Mouse (Mus musculus) brown adipose tissue, adult 24 weeks (tissue): ENCODE measurements around the gene Foxred1. TPM values are rescaled to one million over a fixed set of nuclear protein-coding genes. Genes with fewer than 3 reads are reported as not detected.

Experiments used
- H3K27ac ChIP-seq: fragments of 200-500 bp; replicated peaks from 2 replicates; pipeline ENCODE4 v1.5.1; 2012; ENCODE audit warnings: low read depth, mild to moderate bottlenecking, low read length
- H3K4me1 ChIP-seq: fragments of 200-500 bp; 2 replicates; pipeline ENCODE4 v1.6.1; 2012; ENCODE audit warnings: low read length, mixed read lengths; ENCODE audit not compliant: control insufficient read depth, insufficient read depth, insufficient read length
- H3K4me3 ChIP-seq: fragments of 200-500 bp; 2 replicates; pipeline ENCODE4 v1.5.1; 2012; ENCODE audit warnings: low read depth, mild to moderate bottlenecking, low read length, moderate library complexity; ENCODE audit not compliant: insufficient read depth
- polyA plus RNA-seq: library from polyadenylated mRNA; stranded (reverse); fragments of >200 nt; gene quantifications from 2 replicates; pipeline ENCODE4 v1.2.4, GENCODE M21; 2012; ENCODE audit not compliant: missing spikeins, insufficient read depth, insufficient read length

The Foxred1 gene
- 95.2 and 117 TPM in 2 replicates for polyA plus RNA-seq

DNA sequence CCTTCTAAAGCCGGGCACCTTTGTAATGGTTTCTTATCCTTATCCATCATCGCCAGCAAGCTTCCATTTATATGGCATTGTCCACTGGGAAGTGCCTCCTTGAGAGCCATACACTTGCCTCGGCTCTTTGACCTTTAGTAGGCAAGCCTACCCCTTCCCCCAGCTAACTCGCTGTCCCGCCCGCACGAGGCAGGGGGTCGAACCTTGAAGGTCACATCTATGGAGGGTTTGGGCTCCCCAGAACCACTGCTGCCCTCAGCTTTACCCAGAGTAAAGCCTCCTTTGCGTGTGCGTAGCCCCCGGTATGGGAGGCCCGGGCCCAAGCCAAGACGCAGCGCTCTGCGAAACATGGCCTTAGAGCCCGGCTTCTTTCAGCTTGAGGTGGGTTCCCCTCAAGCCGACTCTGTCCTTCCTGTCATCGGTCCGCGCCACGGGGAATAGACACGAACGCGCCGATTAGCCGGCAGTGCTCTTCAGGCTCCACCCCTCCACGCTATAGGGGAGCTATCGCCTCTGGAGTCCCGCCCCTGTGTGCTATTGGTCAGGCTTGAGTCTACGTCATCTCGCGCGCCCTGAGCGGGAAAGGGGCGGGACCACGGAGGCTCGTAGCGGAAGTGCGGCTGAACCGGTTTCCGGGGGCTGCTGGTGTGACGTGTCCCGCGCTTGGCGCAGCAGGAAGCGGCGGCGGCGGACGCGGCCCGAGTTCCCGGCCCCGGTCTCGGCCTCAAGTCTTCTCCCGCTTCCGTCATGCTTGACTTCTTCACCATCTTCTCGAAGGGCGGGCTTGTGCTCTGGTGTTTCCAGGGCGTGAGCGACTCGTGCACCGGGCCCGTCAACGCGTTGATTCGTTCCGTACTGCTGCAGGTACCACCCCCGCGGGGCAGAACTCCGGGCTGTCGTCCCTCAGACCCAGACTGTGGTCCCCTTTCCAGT lies at the start of gene Foxred1:
Gene Foxred1 (minus strand): TSS at position 514 of the 933 bp plus-strand sequence.
- peak within 1 kb of the TSS; percentile 87 for H3K4me3 ChIP-seq
- H3K4me1 ChIP-seq, result peaks cover 6% of the 10 kb centered on the region; the same call in 1 of the 2 replicates

DNA sequence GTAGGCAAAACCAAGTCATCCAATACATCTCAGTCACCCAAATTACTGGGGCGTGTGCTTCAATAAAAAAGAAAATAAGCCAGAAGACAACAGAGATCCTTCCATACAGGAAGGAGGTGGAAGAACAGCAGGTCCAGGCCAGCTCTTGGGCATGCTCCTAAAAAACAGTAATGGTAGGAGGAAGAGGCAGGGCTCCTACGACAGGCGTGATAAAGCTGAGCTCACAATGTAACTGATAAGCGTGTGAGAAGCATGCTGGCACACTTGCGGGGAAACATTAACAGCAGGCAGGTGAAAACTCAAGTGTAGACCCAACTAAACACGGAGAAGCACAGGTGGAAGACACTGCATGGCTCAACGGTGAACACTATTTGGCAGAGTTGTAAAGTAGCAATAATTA lies 46.5 kb upstream of the Foxred1 start:
- no peak overlapping the region for H3K4me3 ChIP-seq

More for the DNA sequence above, at the start of gene Foxred1:
- H3K27ac ChIP-seq, result peak within 1 kb of the TSS; percentile 96

DNA sequence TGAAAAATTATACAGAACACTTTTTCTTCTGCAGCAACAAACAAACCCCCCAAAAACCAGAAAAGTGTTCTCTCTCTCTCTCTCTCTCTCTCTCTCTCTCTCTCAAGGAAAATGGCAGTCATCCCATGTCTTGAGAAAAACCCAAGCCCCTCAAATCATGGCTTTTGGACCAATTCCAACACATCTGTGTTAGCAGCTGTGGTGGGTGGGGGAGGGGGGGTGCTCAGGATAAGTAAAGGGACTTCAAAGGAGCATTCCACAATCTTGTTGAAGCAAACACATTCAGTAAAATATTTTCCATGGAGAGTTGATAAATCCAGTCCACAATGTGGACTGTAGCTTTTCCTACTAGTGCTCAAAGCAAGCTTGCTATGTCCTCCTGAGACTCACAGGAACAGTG lies 38.6 kb upstream of the Foxred1 start:
- Histone ChIP-seq H3K4me3 (no peak overlapping the region), H3K27ac (no peak overlapping the region), H3K4me1 (no peaks in the 10 kb centered on the region)

More for the DNA sequence above, 46.5 kb upstream of the Foxred1 start:
- H3K27ac ChIP-seq, result no peak overlapping the region
- H3K4me1 ChIP-seq, result no peaks in the 10 kb centered on the region

DNA sequence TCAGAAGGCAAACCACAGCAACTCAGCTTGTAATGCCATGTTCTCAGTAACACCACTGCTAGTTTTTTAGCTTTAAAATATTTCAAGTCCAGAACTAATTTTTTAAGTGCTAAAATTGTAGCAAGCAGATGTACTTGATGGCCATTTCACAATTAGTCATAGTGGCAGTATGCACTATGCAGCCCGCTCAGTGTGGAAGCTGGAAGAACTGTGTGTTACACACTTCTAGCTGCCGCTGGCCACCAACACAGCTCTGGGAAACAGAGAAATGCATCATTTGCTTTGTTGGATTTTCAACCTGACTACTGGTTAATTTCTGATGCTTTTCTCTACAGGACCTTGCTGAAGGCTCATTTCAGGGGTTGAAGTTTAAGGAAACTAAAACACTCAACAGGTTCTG lies 36.5 kb upstream of the Foxred1 start:
- Histone ChIP-seq H3K27ac (no peak overlapping the region), H3K4me3 (no peak overlapping the region), H3K4me1 (no peaks in the 10 kb centered on the region)

- Histone ChIP-seq H3K4me1 (no peaks in the 10 kb centered on the region), H3K4me3 (no peak overlapping the region), H3K27ac (no peak overlapping the region)
Observed at GRCm38 (mm10) chr9:35239734-35240133, 28.9 kb upstream of the Foxred1 start.

GRCm38 (mm10) chr9:35238915-35239571 lies 28.2 kb upstream of the Foxred1 start:
- Histone ChIP-seq H3K4me1 (no peaks in the 10 kb centered on the region), H3K27ac (no peak overlapping the region), H3K4me3 (no peak overlapping the region)

DNA sequence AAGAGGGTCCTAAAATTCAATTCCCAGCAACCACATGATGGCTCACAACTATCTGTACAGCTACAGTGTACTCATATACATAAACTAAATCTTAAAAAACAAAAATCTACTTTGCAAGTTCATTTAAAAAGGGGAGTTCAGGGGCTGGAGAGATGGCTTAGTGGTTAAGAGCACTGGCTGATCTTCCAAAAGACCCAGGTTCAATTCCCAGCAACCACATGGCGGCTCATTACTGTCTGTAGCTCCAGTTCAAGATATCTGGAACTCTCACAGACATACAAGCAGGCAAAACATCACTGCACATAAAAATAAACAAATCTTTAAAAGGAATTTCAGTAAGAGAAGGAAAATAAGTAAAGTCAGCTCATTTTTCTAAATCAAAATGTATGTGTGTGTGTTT lies 27.5 kb upstream of the Foxred1 start:
- H3K4me1 ChIP-seq, result no peaks in the 10 kb centered on the region
- no peak overlapping the region for H3K27ac ChIP-seq
- H3K4me3 ChIP-seq, result no peak overlapping the region

DNA sequence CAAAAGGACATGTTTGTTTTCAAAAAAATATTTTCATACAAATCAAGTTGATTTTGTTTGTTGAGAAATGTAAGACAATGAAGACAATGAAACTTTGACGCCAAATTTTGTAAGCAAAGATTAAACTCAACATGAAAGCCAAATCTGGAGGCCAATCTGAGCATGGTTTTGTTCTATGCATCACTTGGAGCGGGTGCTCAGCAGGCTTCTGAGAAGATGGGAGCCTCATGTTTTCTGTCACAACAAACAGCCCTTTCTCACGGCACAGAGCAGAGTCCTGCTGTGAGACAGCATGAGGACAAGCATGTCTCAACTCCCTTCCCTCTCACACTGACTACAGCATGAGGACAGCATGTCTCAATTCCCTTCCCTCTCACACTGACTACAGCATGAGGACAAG lies 25.1 kb upstream of the Foxred1 start:
- Histone ChIP-seq H3K4me1 (no peaks in the 10 kb centered on the region), H3K4me3 (no peak overlapping the region), H3K27ac (no peak overlapping the region)

DNA sequence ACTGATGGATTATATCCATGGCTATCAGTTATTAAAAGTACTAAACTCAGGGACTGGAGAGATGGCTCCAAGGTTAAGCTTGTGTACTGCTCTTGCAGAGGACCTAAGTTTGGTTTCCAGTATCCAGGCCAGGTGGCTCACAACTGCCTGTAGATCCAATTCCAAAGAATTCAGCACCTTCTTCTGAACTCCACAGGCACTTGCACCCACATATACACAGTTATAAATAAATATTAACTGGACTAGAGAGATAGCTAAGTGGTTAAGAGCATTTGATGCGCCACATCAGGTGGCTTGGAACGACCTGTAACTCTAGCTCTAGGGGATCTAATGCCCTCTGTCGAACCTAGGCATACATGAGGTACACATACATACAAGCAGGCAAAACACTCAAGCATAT lies 17.8 kb upstream of the Foxred1 start:
- no peak overlapping the region for H3K4me3 ChIP-seq
- H3K4me1 ChIP-seq, result no peaks in the 10 kb centered on the region
- no peak overlapping the region for H3K27ac ChIP-seq

- Histone ChIP-seq H3K27ac (no peak overlapping the region), H3K4me3 (no peak overlapping the region), H3K4me1 (no peaks in the 10 kb centered on the region)
Observed at GRCm38 (mm10) chr9:35223466-35223865, 12.6 kb upstream of the Foxred1 start.

- H3K4me1 ChIP-seq, result no peaks in the 10 kb centered on the region
- no peak overlapping the region for H3K27ac ChIP-seq
- no peak overlapping the region for H3K4me3 ChIP-seq
Observed at GRCm38 (mm10) chr9:35217963-35218362, 7.1 kb upstream of the Foxred1 start.

- Histone ChIP-seq H3K27ac (peak overlapping the region; percentile 86), H3K4me1 (peaks cover 6% of the 10 kb centered on the region; the same call in 1 of the 2 replicates)
Observed at GRCm38 (mm10) chr9:35211573-35212511, 987 bp upstream of the Foxred1 start.

GRCm38 (mm10) chr9:35204421-35204820 lies 6.4 kb downstream of the Foxred1 start:
- Histone ChIP-seq H3K4me3 (no peak overlapping the region), H3K4me1 (peaks cover 2% of the 10 kb centered on the region; the same call in 1 of the 2 replicates), H3K27ac (no peak overlapping the region)

More at GRCm38 (mm10) chr9:35211573-35212511, 987 bp upstream of the Foxred1 start:
- peak overlapping the region; percentile 80 for H3K4me3 ChIP-seq

DNA sequence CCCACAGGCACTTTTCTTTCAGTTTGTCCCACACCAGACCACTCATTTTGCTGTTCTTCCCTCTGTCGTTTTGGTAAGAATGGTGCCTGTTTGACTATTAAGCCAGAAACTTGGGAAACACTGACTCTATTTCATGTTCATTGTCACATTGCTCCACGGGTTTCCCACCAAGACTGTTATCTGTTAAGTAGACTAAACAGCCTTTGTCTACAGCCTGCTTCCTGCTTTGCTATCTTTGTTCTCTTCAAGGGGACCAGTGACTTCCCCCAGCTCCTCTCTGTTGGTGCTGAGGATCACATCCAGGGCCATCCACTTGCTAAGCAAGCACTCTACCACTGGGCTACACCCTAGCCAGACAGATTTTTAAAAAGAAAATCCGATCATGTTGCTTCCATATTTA lies 7.3 kb downstream of the Foxred1 start:
- Histone ChIP-seq H3K4me3 (no peak overlapping the region), H3K4me1 (peaks cover 2% of the 10 kb centered on the region; the same call in 1 of the 2 replicates), H3K27ac (no peak overlapping the region)
